20 mouse cellular contexts compared by ENCODE assay signal in the genomic region with DNA sequence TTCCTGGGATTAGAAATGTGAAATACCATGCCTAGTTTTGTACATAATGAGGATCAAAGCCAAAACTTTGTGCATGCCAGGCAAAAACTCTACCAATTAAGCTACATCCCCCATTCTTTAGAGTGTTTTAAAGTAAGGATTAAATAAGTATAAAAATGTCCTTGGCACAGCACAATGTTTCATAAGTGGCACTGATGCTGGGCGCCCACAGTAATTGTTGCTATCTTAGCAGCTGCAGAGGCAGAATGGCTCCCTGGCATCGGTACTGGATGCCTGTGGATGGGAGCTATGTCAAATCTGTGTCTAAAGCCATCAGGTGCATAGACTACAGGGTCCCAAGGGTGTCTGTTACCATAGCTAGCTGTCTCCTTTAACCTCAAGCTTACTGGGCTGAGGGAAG. TPM values are rescaled to one million over a fixed set of nuclear protein-coding genes. Genes with fewer than 3 reads are reported as not detected.
A peak's percentile ranks its signal among the peaks of the same experiment; 100 is the strongest.
DNase-seq lines count a peak whose midpoint lies in the region; ATAC-seq and TF ChIP-seq lines count a peak whose summit lies in the region.
"Had no signal": no experiment of that assay in that cellular context is flagged by ENCODE, and none has a peak within 500 bp of the region (broad histone marks: within the 10 kb centered on the region; RNA-seq: fewer than 3 reads in every experiment).

No protein-coding gene starts in this region.

- peak overlapping the region; percentile 74 for H3K27ac ChIP-seq in layer of hippocampus, adult 2 months
- no peak overlapping the region for H3K27ac ChIP-seq in kidney, embryonic 15.5 days
- H3K27ac ChIP-seq: embryonic facial prominence, embryonic 10.5 days; hindbrain, embryonic 15.5 days; liver, embryonic 13.5 days had no signal

- peaks cover 39% of the 10 kb centered on the region for H3K4me1 ChIP-seq in kidney, embryonic 15.5 days
- H3K4me1 ChIP-seq: liver, embryonic 13.5 days had no signal

- no peaks in the 10 kb centered on the region for H3K9me3 ChIP-seq in kidney, embryonic 15.5 days (replicated peaks)
- H3K9me3 ChIP-seq: embryonic facial prominence, embryonic 10.5 days; hindbrain, embryonic 15.5 days; liver, embryonic 13.5 days; megakaryocyte, embryonic 14.5 days had no signal

- 0 out of 2 replicates have a peak, but pooled peaks cover 6% of the 10 kb centered on the region for H3K27me3 ChIP-seq in kidney, embryonic 15.5 days
- H3K27me3 ChIP-seq: hindbrain, embryonic 15.5 days; liver, embryonic 13.5 days; Patski had no signal

- no peak for TF ChIP-seq CTCF in layer of hippocampus, adult 2 months (conservative IDR thresholded peaks at IDR 0.05)

- 91% methylated on average over 2 of the region's 2 CpGs for WGBS in kidney, embryonic 15.5 days

- ATAC-seq in frontal cortex, adult (ENCODE audit: low TSS enrichment): peak; percentile 76
- ATAC-seq in kidney, embryonic 15.5 days (replicated peaks; ENCODE audit: low FRiP score): no peak
- ATAC-seq: forebrain, embryonic 16.5 days; lung, postnatal 0 days; Patski had no signal

- no peak for DNase-seq in frontal cortex, postnatal 25 days (ENCODE audit: low spot score in 2 of 2)
- peak; percentile 52 to 55 for DNase-seq in layer of hippocampus, adult 2 months (ENCODE audit: low spot score in 2 of 2)
- peak; percentile 67 to 68 for DNase-seq in left cerebral cortex, postnatal 36 days (ENCODE audit: low spot score in 2 of 2)
- peak; percentile 51 to 77 for DNase-seq in right cerebral cortex, postnatal 36 days (ENCODE audit: low spot score in 2 of 2)
- DNase-seq in Muller cell, postnatal 12 days (ENCODE audit: inconsistent ontology term): no peak
- DNase-seq in T-cell, adult 2 months (ENCODE audit: low spot score): no peak
- DNase-seq: gastrocnemius, postnatal 14 days; heart, postnatal 10 days; kidney, adult 2 months; kidney, postnatal 4 days; liver, embryonic 13.5 days had no signal

- H3K4me2 ChIP-seq in kidney, embryonic 15.5 days: no peak overlapping the region
- H3K4me2 ChIP-seq: hindbrain, embryonic 15.5 days; liver, embryonic 13.5 days had no signal

- no peak overlapping the region for H3K9ac ChIP-seq in kidney, embryonic 15.5 days
- H3K9ac ChIP-seq: hindbrain, embryonic 15.5 days; liver, embryonic 13.5 days had no signal

- intact Hi-C loops in left cerebral cortex, postnatal 36 days (cut with DNase I): no loop called here

- no peaks in the 10 kb centered on the region for H3K36me3 ChIP-seq in kidney, embryonic 15.5 days
- H3K36me3 ChIP-seq: embryonic facial prominence, embryonic 10.5 days; hindbrain, embryonic 15.5 days; liver, embryonic 13.5 days had no signal

- H3K4me3 ChIP-seq in layer of hippocampus, adult 2 months: no peak overlapping the region
- no peak overlapping the region for H3K4me3 ChIP-seq in kidney, embryonic 15.5 days (replicated peaks)
- H3K4me3 ChIP-seq: embryonic facial prominence, embryonic 10.5 days; erythroblast, embryonic 14.5 days; hindbrain, embryonic 15.5 days; liver, embryonic 13.5 days; megakaryocyte, embryonic 14.5 days had no signal

RNA-seq across cellular contexts. Expression of a gene that starts 28.8 kb away (rescaled TPM):
- 100 to 1,000 TPM; 359 to 361 TPM for total RNA-seq in layer of hippocampus, adult 2 months (2021)
- total RNA-seq in left cerebral cortex, postnatal 36 days (2021): 100 to 1,000 TPM; 300 to 353 TPM
- 35.4 and 38.7 TPM in 2 replicates for polyA plus RNA-seq in kidney, embryonic 15.5 days (2015; fragmentation: Nextera tagmentation; extraction: Ambion mirVana)

Comparison
In these comparisons a context has a peak if more than half of its experiments do, and no peak if none do; other contexts are left out.
1. DNase-seq: peak in layer of hippocampus, adult 2 months (2 of 2), left cerebral cortex, postnatal 36 days (2 of 2) and right cerebral cortex, postnatal 36 days (2 of 2); none in frontal cortex, postnatal 25 days (0 of 2), Muller cell, postnatal 12 days (single experiment) and T-cell, adult 2 months (single experiment).